Mouse (Mus musculus) urinary bladder, postnatal 36 days (tissue): ENCODE measurements at regions not wholly inside any gene's neighbourhood (a gene's known extent, or its start where the extent isn't known, plus 50 kb on each side); places are given as distances from the start of the nearest gene placed in this dataset.

ENCODE experiments used
- DNase-seq, 2 experiments: peaks; one replicate each; pipeline ENCODE4 v3.0.0; 2022; ENCODE audit warnings: low spot score in 2 of 2, mixed read lengths in 1 of 2

DNA sequence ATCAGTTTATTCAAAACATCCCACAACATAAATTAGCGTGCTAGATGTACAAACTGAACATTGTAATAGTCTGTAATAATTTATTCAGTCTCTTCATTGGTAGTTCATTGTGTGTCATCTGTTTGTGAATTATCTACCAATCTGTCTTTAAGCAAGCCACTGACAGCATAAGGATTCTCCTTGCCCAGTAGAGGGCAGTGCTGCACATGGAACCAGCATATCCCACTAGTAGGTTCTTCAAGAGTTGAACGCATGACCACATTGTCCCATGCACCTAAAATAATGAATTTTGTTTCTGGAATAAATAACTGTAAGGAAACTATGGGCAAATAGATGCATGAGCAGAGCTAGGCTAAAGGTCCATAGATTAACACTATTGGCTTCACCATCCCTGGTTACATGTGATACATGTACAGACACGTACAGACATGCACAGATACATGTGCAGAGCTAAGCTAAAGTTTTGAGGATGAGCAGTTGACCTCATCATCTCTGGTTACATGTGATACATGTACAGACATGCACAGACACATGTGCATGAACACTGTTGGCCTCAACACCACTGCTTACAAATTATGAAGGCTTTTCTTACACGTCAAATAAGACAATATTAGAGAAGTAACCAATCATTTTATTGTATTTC is 143.0 kb upstream of the Ctnnd2 start:
- DNase-seq: peak; percentile 39 to 52

DNA sequence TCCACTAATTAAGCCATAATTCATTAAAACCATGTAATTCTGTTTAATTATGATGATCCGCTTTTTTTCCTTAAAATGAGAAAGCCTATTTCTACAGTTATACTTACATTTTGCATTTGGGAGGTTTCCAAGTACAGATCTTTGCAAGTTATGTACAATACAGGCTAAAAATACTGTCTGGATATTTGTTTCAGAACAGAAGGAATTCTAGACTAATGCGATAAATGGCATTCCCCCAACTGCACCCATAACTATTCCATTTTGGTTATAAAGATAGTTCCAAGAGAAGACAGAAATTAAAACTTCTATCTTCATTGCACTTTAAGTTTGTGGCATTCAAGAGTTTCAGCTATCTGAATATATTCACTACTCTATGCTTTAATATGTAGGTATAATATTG is 137.0 kb upstream of the Ctnnd2 start:
- DNase-seq: no peak

DNA sequence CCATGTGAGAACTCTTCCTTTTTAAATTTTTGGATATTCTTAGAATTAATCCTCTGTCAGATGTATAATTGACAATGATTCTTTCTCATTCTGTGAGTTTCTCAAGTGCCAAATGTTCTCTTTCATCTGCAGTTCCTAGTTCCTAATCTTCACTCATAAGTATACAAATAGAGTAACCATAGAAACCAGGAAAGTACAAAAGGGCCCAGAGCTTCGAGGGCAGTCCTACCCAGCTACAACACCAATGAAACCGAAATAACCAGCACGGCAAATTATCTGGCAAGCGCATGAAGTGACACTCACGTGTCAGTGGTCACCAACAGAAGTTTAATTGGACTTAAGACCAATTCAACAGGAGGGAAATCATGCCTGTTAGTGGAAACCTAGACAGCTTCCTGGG is 121.5 kb upstream of the Ctnnd2 start:
- DNase-seq: no peak

GRCm38 (mm10) chr15:30059808-30060207 is 112.6 kb upstream of the Ctnnd2 start:
- DNase-seq: no peak

GRCm38 (mm10) chr15:30060505-30061342 is 111.7 kb upstream of the Ctnnd2 start:
- DNase-seq: no peak

- DNase-seq: no peak
Measured at GRCm38 (mm10) chr15:30071668-30072067, 100.7 kb upstream of the Ctnnd2 start.

DNA sequence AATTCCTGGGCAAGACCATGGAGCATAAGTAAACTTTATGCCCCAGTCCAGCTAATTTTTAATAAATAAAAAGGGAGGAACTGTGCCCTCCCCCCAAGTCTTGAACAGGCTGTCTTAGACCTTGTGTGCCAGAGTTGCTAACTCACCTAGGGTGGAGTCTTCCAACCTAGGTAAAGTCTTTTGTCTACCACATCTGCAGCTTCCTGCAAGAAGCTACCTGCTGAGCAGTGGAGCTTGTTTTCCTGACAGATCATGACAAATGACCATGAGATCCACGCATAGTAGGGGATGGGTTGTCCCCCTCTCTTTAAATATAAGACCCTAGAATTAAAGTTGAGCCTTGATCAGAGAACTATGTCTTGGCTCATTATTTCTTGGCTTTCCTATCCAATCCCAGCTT is 100.1 kb upstream of the Ctnnd2 start:
- DNase-seq: no peak

DNA sequence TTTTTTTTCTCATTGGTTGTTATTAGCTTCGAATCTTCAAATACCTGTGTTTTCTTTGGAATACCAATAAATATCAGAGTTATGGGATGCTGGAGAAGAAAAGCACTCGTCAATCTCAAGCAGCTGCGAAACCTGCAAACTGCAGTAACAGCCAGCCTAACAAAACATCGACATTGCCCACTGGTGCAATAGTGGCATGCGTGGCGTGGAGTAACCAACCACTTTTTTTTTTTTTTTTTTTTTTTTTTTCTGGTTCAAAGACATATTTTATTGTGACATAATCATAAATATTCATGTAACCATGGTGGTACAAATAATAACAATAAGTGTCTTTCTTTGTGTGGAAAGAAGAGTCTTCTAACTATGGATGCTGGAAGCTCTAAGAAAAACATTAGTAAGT is 85.3 kb upstream of the Ctnnd2 start:
- DNase-seq: no peak

- DNase-seq: no peak
Measured at GRCm38 (mm10) chr15:30122061-30122460, 50.3 kb upstream of the Ctnnd2 start.
